Mouse (Mus musculus): ENCODE results near the gene Pitpnm1. TPM values are rescaled to one million over a fixed set of nuclear protein-coding genes. Genes with fewer than 3 reads are reported as not detected.

Pitpnm1 gene
- 358 and 415 TPM in 2 replicates for polyA plus RNA-seq (2012; rRNA removed)

- WGBS: under 1% methylated on average over 53 of the region's 53 CpGs
- H3K27me3 ChIP-seq (ENCODE audit: control insufficient read depth, insufficient read depth, low read length): no peaks in the 10 kb centered on the region
- TF ChIP-seq CTCF (IDR thresholded peaks at IDR 0.05; ENCODE audit: extremely low read depth, insufficient read depth, insufficient read length, insufficient replicate concordance) (no peak), POLR2A (IDR thresholded peaks at IDR 0.05; ENCODE audit: low read depth, low read length) (no peak; the same call in 1 of the 2 replicates)
- H3K27ac ChIP-seq (ENCODE audit: insufficient read depth, low read length): peak within 1 kb of the TSS; percentile 92
- peaks cover 20% of the 10 kb centered on the region for H3K36me3 ChIP-seq (ENCODE audit: control insufficient read depth, insufficient read depth, low read length)
- H3K4me3 ChIP-seq (ENCODE audit: extremely low read depth, insufficient read depth, insufficient read length): peak within 1 kb of the TSS; percentile 89
- DNase-seq (ENCODE audit: low read depth in 1 of 2, low spot score in 2 of 2): peak in 1 of 2 experiments; percentile 89
- peaks cover 25% of the 10 kb centered on the region for H3K4me1 ChIP-seq (ENCODE audit: control insufficient read depth, insufficient read depth, insufficient read length)
These were observed at the start of gene Pitpnm1 for GRCm38 (mm10) chr19:4099837-4100717. Gene Pitpnm1 (plus strand): TSS chr19:4099998.

GRCm38 (mm10) chr19:4051016-4051415 is 48.8 kb upstream of the Pitpnm1 start:
- Histone ChIP-seq H3K27me3 (ENCODE audit: control insufficient read depth, insufficient read depth, low read length) (no peaks in the 10 kb centered on the region), H3K4me3 (ENCODE audit: extremely low read depth, insufficient read depth, insufficient read length) (no peak overlapping the region), H3K36me3 (ENCODE audit: control insufficient read depth, insufficient read depth, low read length) (no peaks in the 10 kb centered on the region), H3K4me1 (ENCODE audit: control insufficient read depth, insufficient read depth, insufficient read length) (no peaks in the 10 kb centered on the region), H3K27ac (ENCODE audit: insufficient read depth, low read length) (no peak overlapping the region)
- no peak for DNase-seq (ENCODE audit: low read depth in 1 of 2, low spot score in 2 of 2)
- TF ChIP-seq CTCF (IDR thresholded peaks at IDR 0.05; ENCODE audit: extremely low read depth, insufficient read depth, insufficient read length, insufficient replicate concordance): no peak
- no peak for TF ChIP-seq POLR2A (IDR thresholded peaks at IDR 0.05; ENCODE audit: low read depth, low read length)
- WGBS: 99% methylated on average over 5 of the region's 5 CpGs

- TF ChIP-seq CTCF (IDR thresholded peaks at IDR 0.05; ENCODE audit: extremely low read depth, insufficient read depth, insufficient read length, insufficient replicate concordance) (peak; percentile 77; the same call in 1 of the 2 replicates), POLR2A (IDR thresholded peaks at IDR 0.05; ENCODE audit: low read depth, low read length) (no peak)
- peak; percentile 41 to 66 for DNase-seq (ENCODE audit: low read depth in 1 of 2, low spot score in 2 of 2)
These were observed 47.9 kb upstream of the Pitpnm1 start for GRCm38 (mm10) chr19:4051741-4052515.

DNA sequence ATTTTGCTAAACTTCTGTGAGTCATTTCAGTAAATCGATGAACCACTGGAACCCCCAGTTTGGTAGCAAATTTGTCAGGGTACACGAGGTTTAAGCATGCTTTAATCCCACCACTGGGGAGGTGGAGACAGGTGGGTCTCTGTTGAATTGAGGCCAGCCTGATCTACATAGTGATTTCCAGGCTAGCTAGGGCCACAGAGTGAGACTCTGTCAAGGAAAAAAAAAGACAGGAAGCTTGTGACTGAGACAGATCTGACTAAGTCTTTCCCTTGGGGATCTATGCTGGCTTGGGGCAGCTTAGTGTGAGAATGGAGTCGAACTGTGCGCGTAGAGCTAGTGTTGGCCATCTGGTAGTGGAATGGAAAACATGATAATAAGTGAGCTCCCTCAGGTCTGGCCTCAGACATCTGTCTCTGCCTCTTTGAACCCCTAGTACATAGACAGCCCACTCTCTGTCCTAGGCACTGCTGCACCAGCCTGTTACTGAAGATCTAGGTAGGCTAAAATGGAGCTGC is 47.2 kb upstream of the Pitpnm1 start:
- TF ChIP-seq POLR2A (IDR thresholded peaks at IDR 0.05; ENCODE audit: low read depth, low read length): no peak
- TF ChIP-seq CTCF (IDR thresholded peaks at IDR 0.05; ENCODE audit: extremely low read depth, insufficient read depth, insufficient read length, insufficient replicate concordance): no peak
- no peaks in the 10 kb centered on the region for H3K27me3 ChIP-seq (ENCODE audit: control insufficient read depth, insufficient read depth, low read length)
- H3K4me1 ChIP-seq (ENCODE audit: control insufficient read depth, insufficient read depth, insufficient read length): no peaks in the 10 kb centered on the region
- H3K4me3 ChIP-seq (ENCODE audit: extremely low read depth, insufficient read depth, insufficient read length): no peak overlapping the region
- DNase-seq (ENCODE audit: low read depth in 1 of 2, low spot score in 2 of 2): no peak
- H3K27ac ChIP-seq (ENCODE audit: insufficient read depth, low read length): no peak overlapping the region
- H3K36me3 ChIP-seq (ENCODE audit: control insufficient read depth, insufficient read depth, low read length): no peaks in the 10 kb centered on the region
- 43% methylated on average over 5 of the region's 5 CpGs for WGBS

More at GRCm38 (mm10) chr19:4051741-4052515, 47.9 kb upstream of the Pitpnm1 start:
- Histone ChIP-seq H3K4me1 (ENCODE audit: control insufficient read depth, insufficient read depth, insufficient read length) (no peaks in the 10 kb centered on the region), H3K36me3 (ENCODE audit: control insufficient read depth, insufficient read depth, low read length) (no peaks in the 10 kb centered on the region), H3K27ac (ENCODE audit: insufficient read depth, low read length) (no peak overlapping the region), H3K27me3 (ENCODE audit: control insufficient read depth, insufficient read depth, low read length) (no peaks in the 10 kb centered on the region), H3K4me3 (ENCODE audit: extremely low read depth, insufficient read depth, insufficient read length) (no peak overlapping the region)
- 37% methylated on average over 10 of the region's 10 CpGs for WGBS

DNA sequence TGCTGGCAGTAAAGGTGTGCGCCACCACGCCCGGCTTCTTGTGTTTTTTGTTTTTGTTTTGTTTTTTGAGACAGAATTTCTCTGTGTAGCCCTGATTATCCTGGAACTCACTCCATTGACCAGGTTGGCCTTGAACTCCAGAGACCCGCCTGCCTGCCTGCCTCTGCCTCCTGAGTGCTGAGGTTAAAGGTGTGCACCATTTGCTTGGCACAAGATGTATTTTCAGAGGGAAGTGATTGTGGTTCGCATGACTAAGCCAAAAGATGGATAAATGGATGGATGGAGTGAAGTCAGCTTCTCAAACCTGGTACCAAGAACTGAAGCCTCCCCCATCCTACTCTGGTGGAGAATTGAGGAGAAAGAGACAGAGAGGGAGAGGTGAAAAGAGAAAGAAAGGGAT is 45.2 kb upstream of the Pitpnm1 start:
- peaks cover under 1% of the 10 kb centered on the region; the same call in 1 of the 2 replicates for H3K4me1 ChIP-seq (ENCODE audit: control insufficient read depth, insufficient read depth, insufficient read length)
- H3K27ac ChIP-seq (ENCODE audit: insufficient read depth, low read length): no peak overlapping the region
- TF ChIP-seq POLR2A (IDR thresholded peaks at IDR 0.05; ENCODE audit: low read depth, low read length) (no peak), CTCF (IDR thresholded peaks at IDR 0.05; ENCODE audit: extremely low read depth, insufficient read depth, insufficient read length, insufficient replicate concordance) (no peak)
- DNase-seq (ENCODE audit: low read depth in 1 of 2, low spot score in 2 of 2): no peak
- no peaks in the 10 kb centered on the region for H3K36me3 ChIP-seq (ENCODE audit: control insufficient read depth, insufficient read depth, low read length)
- H3K4me3 ChIP-seq (ENCODE audit: extremely low read depth, insufficient read depth, insufficient read length): no peak overlapping the region
- WGBS: 91% methylated on average over 5 of the region's 5 CpGs
- H3K27me3 ChIP-seq (ENCODE audit: control insufficient read depth, insufficient read depth, low read length): no peaks in the 10 kb centered on the region

- no peak for DNase-seq (ENCODE audit: low read depth in 1 of 2, low spot score in 2 of 2)
- Histone ChIP-seq H3K27ac (ENCODE audit: insufficient read depth, low read length) (no peak overlapping the region), H3K36me3 (ENCODE audit: control insufficient read depth, insufficient read depth, low read length) (no peaks in the 10 kb centered on the region), H3K27me3 (ENCODE audit: control insufficient read depth, insufficient read depth, low read length) (no peaks in the 10 kb centered on the region), H3K4me1 (ENCODE audit: control insufficient read depth, insufficient read depth, insufficient read length) (peaks cover 2% of the 10 kb centered on the region; the same call in 1 of the 2 replicates), H3K4me3 (ENCODE audit: extremely low read depth, insufficient read depth, insufficient read length) (no peak overlapping the region)
- 81% methylated on average over 8 of the region's 8 CpGs for WGBS
- TF ChIP-seq CTCF (IDR thresholded peaks at IDR 0.05; ENCODE audit: extremely low read depth, insufficient read depth, insufficient read length, insufficient replicate concordance) (no peak), POLR2A (IDR thresholded peaks at IDR 0.05; ENCODE audit: low read depth, low read length) (no peak)
These were observed 44.4 kb upstream of the Pitpnm1 start for GRCm38 (mm10) chr19:4055216-4055946.
